In genomic region chr12:55392120-55392519, GRCm38 (mm10) we compare ENCODE assay signal across 21 mouse cellular contexts. TPM values are rescaled to one million over a fixed set of nuclear protein-coding genes. Genes with fewer than 3 reads are reported as not detected.
DNase-seq lines count a peak whose midpoint lies in the region; ATAC-seq and TF ChIP-seq lines count a peak whose summit lies in the region.
"Had no signal": no experiment of that assay in that cellular context is flagged by ENCODE, and none has a peak within 500 bp of the region (broad histone marks: within the 10 kb centered on the region; RNA-seq: fewer than 3 reads in every experiment).

No protein-coding gene starts in this region.

- H3K9me3 ChIP-seq in hindbrain, postnatal 0 days (ENCODE audit: low read length), result no peaks in the 10 kb centered on the region
- H3K9me3 ChIP-seq: forebrain, embryonic 12.5 days; forebrain, embryonic 15.5 days; G1E; hindbrain, embryonic 13.5 days had no signal

- no peak for ATAC-seq in hindbrain, postnatal 0 days
- ATAC-seq: forebrain, embryonic 15.5 days; hindbrain, embryonic 16.5 days; intestine, postnatal 0 days had no signal

- H3K4me2 ChIP-seq in hindbrain, postnatal 0 days (ENCODE audit: low read depth, low read length), result no peak overlapping the region
- H3K4me2 ChIP-seq: forebrain, embryonic 12.5 days; forebrain, embryonic 15.5 days; heart, embryonic 11.5 days; hindbrain, embryonic 13.5 days had no signal

- H3K4me3 ChIP-seq in hindbrain, postnatal 0 days (ENCODE audit: low read length), result no peak overlapping the region
- H3K4me3 ChIP-seq: forebrain, embryonic 12.5 days; forebrain, embryonic 15.5 days; gastrocnemius, adult 2 months; hindbrain, embryonic 13.5 days had no signal

- no peak overlapping the region for H3K27ac ChIP-seq in hindbrain, postnatal 0 days
- H3K27ac ChIP-seq: forebrain, embryonic 12.5 days; forebrain, embryonic 15.5 days; gastrocnemius, adult 2 months; hindbrain, embryonic 13.5 days had no signal

- DNase-seq in 3T3-L1 (ENCODE audit: low read depth, low spot score), result peak; percentile 24
- DNase-seq in CD4-positive helper T cell, adult 2 months (ENCODE audit: low read depth, low spot score), result peak; percentile 31
- DNase-seq in adipocyte (ENCODE audit: low spot score), result peak; percentile 16
- DNase-seq in splenic B cell, adult 2 months (ENCODE audit: low read depth, low spot score), result peak; percentile 48
- DNase-seq in adrenal gland, postnatal 36 days, result no peak
- DNase-seq in hindbrain, postnatal 0 days (ENCODE audit: low spot score), result no peak
- DNase-seq: adrenal gland, adult 8-10 months; adrenal gland, postnatal 25 days; cerebellum, adult 18-20 months; cerebellum, adult 9-10 months; cerebellum, postnatal 14 days; gastrocnemius, adult 2 months; gastrocnemius, postnatal 14 days; kidney, adult 2 months had no signal

- no peaks in the 10 kb centered on the region for H3K27me3 ChIP-seq in splenic B cell, adult 2 months (ENCODE audit: control insufficient read depth, insufficient read depth, low read length, poor library complexity, severe bottlenecking)
- H3K27me3 ChIP-seq in hindbrain, postnatal 0 days (ENCODE audit: insufficient read depth, low read length), result no peaks in the 10 kb centered on the region
- H3K27me3 ChIP-seq: forebrain, embryonic 12.5 days; forebrain, embryonic 15.5 days; hindbrain, embryonic 13.5 days had no signal

- no peaks in the 10 kb centered on the region for H3K4me1 ChIP-seq in hindbrain, postnatal 0 days (ENCODE audit: insufficient read depth, low read length)
- H3K4me1 ChIP-seq: forebrain, embryonic 12.5 days; forebrain, embryonic 15.5 days; hindbrain, embryonic 13.5 days had no signal

- no peak overlapping the region for H3K9ac ChIP-seq in hindbrain, postnatal 0 days (replicated peaks; ENCODE audit: low read length)
- H3K9ac ChIP-seq: forebrain, embryonic 12.5 days; forebrain, embryonic 15.5 days; hindbrain, embryonic 13.5 days had no signal

- H3K36me3 ChIP-seq in splenic B cell, adult 2 months (ENCODE audit: control insufficient read depth, insufficient read depth, low read length, poor library complexity, severe bottlenecking), result no peaks in the 10 kb centered on the region
- H3K36me3 ChIP-seq in hindbrain, postnatal 0 days (ENCODE audit: insufficient read depth, low read length), result no peaks in the 10 kb centered on the region
- H3K36me3 ChIP-seq: forebrain, embryonic 12.5 days; forebrain, embryonic 15.5 days; hindbrain, embryonic 13.5 days had no signal

- no peak for TF ChIP-seq CTCF in hindbrain, postnatal 0 days (IDR thresholded peaks at IDR 0.05; ENCODE audit: low read depth)

RNA-seq across cellular contexts. Expression of gene Psma6, which starts 8.1 kb away (rescaled TPM):
- 100 to 1,000 TPM; 239 to 242 TPM for total RNA-seq in adrenal gland, postnatal 36 days (2021)
- total RNA-seq in hindbrain, postnatal 0 days (2014; rRNA removed), result 82.8 and 91.7 TPM in 2 replicates
- polyA plus RNA-seq in hindbrain, postnatal 0 days (2015; fragmentation: Nextera tagmentation; extraction: Ambion mirVana), result 444 and 446 TPM in 2 replicates

Comparison
In these comparisons a context has a peak if more than half of its experiments do, and no peak if none do; other contexts are left out.
1. DNase-seq: peak in 3T3-L1 (single experiment), CD4-positive helper T cell, adult 2 months (single experiment), adipocyte (single experiment) and splenic B cell, adult 2 months (single experiment); none in adrenal gland, postnatal 36 days (0 of 2) and hindbrain, postnatal 0 days (single experiment).